Mouse (Mus musculus) megakaryocyte, adult 5-6 weeks (primary cell): ENCODE data around the gene Ndrg2. TPM values are rescaled to one million over a fixed set of nuclear protein-coding genes. Genes with fewer than 3 reads are reported as not detected.

Source experiments
- ATAC-seq: 2 replicates; pipeline ENCODE4 v1.8.0; 2016; ENCODE audit warnings: mild to moderate bottlenecking, inconsistent platforms; ENCODE audit not compliant: poor library complexity, severe bottlenecking
- total RNA-seq, 2 experiments: library from RNA; stranded (forward) in 1 of 2; stranded (reverse) in 1 of 2; fragments of 153-499, 151-499 nt in 1 of 2; fragments of 221-1000, 200-1000 nt in 1 of 2; gene quantifications; 2 replicates each; pipeline versions ENCODE4 v1.2.3 to v1.2.4; 2015 to 2017

Gene Ndrg2
- total RNA-seq, 2 experiments from 2014 or later, result 0.36 TPM; not detected in 1

- peak; percentile 89 for ATAC-seq
Measured at GRCm38 (mm10) chr14:51913062-51913959, 647 bp downstream of the Ndrg2 start.

DNA sequence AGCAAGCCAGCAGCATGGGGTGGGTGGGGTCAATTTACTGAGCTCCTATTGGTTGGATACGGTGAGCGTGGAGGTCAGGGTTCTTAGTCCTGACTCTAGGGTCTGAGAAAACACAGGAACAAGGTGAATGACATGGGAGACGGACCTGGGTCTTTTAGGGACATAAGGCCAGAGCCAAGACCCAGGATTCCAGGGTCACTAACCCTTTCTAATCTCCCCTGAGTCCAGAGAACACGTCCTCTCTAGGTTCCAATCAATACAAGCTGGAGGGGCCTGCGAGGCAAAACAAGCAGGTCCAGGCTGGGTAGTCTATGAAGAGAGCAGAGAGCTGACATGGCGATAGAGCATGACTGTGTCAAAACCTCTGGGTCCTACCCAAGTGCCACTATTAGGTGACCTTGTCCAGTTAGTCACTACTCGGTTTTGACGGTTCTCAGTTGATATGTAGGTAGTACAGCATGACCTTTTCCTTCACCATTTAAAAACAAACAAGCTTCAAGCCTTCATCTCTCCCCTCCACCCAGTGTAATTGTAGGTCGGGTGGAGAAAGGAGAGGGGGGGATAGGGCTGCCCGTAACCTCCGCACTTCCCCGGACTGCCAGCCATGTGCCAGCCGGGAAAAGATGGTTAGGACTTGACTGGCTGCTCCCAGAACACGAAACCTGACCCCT, 1.4 kb downstream of the Ndrg2 start:
- ATAC-seq, result 0 out of 2 replicates have a peak, but pooled peaks have one; percentile 1

- no peak for ATAC-seq
Measured at GRCm38 (mm10) chr14:51911301-51911700, 2.7 kb downstream of the Ndrg2 start.

DNA sequence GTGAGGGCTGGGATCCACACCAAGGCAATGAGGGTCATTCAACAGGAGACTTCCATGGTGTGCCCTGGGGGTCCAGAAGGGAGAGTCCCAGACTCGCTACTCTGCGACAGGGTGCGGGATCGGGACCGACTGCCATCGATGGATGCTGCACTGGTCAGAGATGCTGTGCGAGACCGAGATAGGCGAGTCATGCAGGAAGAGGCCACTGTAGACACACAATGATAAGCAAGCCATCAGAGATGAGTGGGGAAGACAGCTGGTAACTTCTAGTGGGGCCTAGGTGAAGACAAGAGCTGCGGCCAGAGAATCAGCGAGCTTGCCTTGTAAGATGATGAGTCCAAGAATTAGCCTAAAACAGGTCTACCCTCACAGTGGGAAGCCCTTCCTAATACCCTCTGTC, 7.9 kb downstream of the Ndrg2 start:
- ATAC-seq, result no peak

DNA sequence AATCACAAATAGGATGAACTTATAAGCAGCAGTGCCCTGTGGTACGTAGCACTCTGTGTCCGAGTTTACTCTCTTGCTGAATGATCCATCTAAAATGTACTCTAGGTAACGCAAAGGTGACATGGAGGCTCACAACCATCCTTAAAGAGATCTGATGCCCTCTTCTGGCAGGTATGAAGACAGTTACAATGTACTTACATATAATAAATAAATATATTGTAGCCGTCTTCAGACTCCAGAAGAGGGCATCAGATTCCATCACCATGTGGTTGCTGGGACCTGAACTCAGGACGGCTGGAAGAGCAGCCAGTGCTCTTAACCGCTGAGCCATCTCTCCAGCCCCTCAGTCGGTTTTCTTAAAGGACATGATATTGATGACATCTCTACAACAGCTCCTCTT, 9.3 kb downstream of the Ndrg2 start:
- no peak for ATAC-seq

GRCm38 (mm10) chr14:51903782-51904181, 10.2 kb downstream of the Ndrg2 start:
- no peak for ATAC-seq

GRCm38 (mm10) chr14:51902806-51903710, 10.9 kb downstream of the Ndrg2 start:
- ATAC-seq, result peak; percentile 89

DNA sequence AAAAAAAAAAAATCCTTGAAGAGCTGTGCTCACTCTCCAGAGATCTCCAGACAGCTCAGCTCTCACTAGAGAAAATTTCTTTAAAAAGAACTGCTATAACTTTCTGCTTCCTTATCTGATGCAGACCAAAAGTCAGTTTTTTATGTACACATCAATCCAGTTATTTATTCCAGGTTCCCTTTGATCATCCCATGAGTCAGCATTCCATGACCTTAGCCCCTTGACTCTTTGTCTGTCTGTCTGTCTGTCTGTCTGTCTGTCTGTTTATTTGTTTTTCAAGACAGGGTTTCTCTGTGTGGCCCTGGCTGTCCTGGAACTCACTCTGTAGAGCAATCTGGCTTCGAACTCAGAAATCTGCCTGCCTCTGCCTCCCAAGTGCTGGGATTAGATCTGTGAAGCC, 14.6 kb downstream of the Ndrg2 start:
- ATAC-seq, result no peak

GRCm38 (mm10) chr14:51896539-51897170, 17.3 kb downstream of the Ndrg2 start:
- ATAC-seq, result no peak

- no peak for ATAC-seq
Measured at GRCm38 (mm10) chr14:51896019-51896418, 17.9 kb downstream of the Ndrg2 start.

GRCm38 (mm10) chr14:51895071-51895470, 18.9 kb downstream of the Ndrg2 start:
- ATAC-seq, result no peak

GRCm38 (mm10) chr14:51893809-51894208, 20.1 kb downstream of the Ndrg2 start:
- ATAC-seq, result no peak

- ATAC-seq, result no peak
Measured at GRCm38 (mm10) chr14:51893094-51893794, 20.7 kb downstream of the Ndrg2 start.

- ATAC-seq, result no peak
Measured at GRCm38 (mm10) chr14:51892191-51892939, 21.6 kb downstream of the Ndrg2 start, which contains the start of gene Slc39a2. Gene Slc39a2, plus strand, starts transcription at chr14:51892889.

DNA sequence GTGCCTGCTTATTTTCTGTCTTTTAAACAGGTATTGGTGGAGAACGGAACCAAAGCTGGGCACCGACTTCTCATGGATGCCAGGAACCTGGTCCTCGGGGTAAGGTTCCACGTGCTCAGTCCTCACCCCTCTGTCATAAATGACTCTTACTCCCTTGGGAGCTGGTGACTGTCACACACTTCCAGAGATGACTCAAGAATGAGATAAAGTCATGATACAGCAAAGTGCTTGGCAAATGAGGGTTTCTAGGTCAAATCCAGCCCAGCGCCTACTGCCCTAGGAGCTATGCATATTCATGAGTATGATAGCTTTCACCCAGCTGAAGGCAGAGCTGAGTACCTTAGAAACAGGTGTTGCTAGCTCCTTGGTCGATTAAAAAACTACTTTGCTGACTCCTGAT, 24.1 kb downstream of the Ndrg2 start:
- ATAC-seq, result no peak

DNA sequence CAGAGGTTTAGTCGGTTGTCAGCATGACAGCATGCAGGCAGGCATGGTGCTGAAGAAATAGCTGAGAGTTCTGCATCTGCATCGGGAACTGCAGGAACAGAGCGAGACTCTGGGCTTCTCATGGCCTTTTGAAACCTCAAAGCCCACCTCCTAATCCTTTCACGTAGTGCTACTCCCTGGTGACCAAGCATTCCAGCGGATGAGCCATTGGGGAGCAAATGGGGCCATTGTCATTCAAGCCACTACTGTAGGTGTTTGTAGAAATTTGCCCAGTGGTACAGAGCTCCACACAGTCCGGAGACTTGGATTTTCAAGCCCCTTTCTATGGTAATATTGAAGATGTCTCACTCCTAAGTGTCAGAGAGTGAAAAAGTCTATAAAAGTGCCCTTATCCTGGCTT, 27.9 kb downstream of the Ndrg2 start:
- ATAC-seq, result no peak

GRCm38 (mm10) chr14:51884598-51885331, 29.2 kb downstream of the Ndrg2 start, which contains the start of gene Mettl17:
Gene Mettl17, plus strand, starts transcription at chr14:51884842.
- ATAC-seq, result peak; percentile 95

- ATAC-seq, result no peak
Measured at GRCm38 (mm10) chr14:51884031-51884544, 29.9 kb downstream of the Ndrg2 start.
